Mouse (Mus musculus): ENCODE data around the gene Srprb.
A peak's percentile ranks its signal among the peaks of the same experiment; 100 is the strongest.

The Srprb gene

DNA sequence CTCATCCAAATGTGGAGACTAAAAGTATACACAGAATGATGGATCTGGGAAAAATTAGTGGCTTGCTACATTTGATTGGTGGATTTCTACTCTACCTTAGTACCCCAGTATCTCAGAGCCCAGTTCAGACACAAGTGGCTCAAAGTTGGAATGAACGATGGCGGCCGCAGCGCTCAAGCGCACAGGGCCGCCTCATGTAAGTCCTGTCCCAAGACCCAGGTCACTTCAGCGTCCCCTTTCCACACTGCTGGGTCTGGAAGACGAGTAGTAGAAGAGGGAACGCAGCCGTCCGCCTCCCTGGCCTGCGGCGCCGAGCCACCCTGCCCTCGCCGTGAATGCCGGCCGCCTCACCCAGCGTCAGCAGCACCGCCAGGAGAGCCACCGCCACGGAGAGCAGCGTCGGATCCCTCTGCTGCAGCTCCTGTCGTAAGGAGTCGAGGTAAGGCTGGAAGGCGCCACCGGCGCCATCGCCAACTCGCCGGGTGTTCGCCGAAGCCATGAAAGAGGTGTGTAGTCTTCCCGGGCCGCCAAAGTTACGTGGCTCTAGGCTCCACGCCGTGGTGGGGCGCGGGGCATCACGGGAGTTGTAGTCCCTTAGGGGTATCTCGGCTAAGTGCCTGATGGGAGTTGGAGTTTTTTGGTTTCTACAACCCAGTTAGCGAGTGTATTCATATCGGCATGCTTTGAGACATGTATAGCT is at the start of gene Srprb:
Srprb (minus strand) TSS at position 577 of the 700 bp plus-strand sequence.
- DNase-seq (ENCODE audit: low spot score) = peak; percentile 98

DNA sequence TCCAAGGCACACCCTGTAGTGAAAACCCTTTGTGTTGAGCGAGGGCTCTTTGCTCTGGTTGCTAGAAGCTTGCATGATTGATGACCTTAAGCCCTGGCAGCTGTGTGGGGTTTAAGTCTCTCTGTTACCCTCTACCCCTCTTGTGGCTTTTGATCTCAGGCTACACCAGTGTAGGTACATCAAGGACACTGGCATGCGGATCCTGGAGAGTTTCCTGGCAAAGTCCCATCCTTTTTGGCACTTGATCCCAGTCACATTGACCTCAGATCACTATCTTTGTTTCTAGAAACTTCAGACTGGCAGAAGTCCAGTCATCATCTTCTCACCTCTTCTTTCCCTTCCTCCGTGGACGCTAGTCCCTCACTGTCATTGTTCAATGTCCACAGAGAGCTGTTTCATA is 46.7 kb upstream of the Srprb start:
- DNase-seq (ENCODE audit: low spot score) = no peak

DNA sequence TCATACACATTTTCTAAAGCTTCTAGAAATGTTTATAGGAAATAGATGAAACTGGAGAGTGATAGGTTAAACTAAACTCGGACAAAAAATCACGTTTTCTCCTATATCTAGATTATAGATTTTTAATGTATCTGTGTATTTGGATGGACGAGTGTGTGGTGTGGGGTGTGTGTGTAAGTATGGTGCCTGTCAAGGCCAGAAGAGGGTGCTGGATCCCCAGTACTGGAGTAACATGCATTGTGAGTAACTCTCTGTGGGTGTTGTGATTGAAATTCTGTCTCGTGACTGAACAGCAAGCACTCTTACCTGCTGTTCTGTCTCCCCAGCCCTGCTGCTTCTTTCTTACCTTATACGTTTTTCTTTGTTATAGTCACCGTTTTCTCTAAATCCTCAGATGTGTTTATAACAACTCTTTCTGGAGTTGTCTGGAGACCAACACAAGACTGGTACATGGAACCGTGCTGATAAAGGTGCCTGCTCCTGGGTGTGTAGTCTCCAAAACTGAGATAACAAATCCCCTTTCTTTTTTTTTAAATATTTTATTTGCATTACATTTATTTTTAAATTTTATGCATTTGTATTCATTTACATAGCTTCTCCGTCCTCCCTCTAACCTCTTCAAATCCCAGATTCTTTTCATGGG is 44.7 kb upstream of the Srprb start:
- DNase-seq (ENCODE audit: low spot score) = no peak

DNA sequence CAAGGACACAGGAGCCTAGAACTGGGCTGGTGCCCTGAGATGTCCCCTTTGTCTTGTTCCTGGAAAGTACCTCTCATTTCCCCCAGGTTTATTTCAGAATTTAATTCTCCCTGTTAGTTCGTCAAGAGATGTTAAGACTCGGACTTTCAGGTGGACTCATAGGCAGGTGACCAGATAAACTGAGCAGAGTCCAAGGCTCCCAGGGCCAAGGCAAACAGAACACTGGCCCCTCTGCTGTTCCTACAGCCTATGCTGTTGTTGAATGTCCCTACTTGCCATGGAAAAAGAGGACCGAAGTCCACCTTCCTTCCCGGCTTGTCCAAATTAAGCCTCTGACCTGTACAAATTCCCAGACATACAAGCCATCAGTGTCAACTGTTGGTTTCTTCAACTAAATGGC is 41.7 kb upstream of the Srprb start:
- DNase-seq (ENCODE audit: low spot score) = no peak

- DNase-seq (ENCODE audit: low spot score) = no peak
These were observed 39.3 kb upstream of the Srprb start for GRCm38 (mm10) chr9:103241206-103241605.

DNA sequence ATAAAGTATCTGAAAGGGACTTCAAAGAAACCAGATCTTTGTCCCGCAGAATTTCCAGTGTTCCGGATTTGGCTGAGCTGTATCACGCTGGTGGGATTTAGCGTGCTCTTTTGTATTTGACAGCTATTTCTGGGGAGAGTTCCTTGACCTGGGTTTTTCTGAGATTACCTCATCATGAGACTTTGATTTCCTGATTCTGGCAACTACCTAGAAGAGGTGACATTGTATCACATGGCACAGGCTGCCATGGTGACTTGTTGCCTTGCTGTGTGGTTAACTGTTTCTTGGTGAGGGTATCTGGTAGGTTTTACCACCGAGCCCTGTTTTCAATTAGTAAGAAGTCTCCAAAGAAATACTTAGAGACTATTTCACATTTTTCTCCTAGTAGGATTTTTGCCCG is 37.5 kb upstream of the Srprb start:
- no peak for DNase-seq (ENCODE audit: low spot score)

GRCm38 (mm10) chr9:103234565-103235165 is 32.7 kb upstream of the Srprb start:
- no peak for DNase-seq (ENCODE audit: low spot score)

DNA sequence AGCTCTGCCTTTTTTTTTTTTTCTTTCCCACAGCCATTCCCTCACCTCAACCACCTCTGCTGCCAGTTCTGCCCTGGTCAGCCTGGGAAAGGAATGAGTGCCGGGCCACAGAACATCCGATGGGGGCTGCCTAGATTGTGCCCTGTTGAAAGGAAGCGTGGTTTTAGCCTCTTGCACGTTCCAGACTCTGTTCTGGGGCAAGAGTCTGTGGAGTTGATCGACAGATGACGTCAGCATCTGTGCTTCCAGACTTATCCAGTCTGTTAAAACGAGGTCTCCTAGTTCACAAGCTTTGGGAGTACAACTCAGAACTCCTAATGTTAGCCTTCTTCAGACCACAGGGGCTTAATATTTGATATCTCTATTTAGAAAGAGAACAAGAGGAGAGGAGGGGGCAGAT is 32.1 kb upstream of the Srprb start:
- no peak for DNase-seq (ENCODE audit: low spot score)

- no peak for DNase-seq (ENCODE audit: low spot score)
These were observed 31.1 kb upstream of the Srprb start for GRCm38 (mm10) chr9:103233006-103233395.

DNA sequence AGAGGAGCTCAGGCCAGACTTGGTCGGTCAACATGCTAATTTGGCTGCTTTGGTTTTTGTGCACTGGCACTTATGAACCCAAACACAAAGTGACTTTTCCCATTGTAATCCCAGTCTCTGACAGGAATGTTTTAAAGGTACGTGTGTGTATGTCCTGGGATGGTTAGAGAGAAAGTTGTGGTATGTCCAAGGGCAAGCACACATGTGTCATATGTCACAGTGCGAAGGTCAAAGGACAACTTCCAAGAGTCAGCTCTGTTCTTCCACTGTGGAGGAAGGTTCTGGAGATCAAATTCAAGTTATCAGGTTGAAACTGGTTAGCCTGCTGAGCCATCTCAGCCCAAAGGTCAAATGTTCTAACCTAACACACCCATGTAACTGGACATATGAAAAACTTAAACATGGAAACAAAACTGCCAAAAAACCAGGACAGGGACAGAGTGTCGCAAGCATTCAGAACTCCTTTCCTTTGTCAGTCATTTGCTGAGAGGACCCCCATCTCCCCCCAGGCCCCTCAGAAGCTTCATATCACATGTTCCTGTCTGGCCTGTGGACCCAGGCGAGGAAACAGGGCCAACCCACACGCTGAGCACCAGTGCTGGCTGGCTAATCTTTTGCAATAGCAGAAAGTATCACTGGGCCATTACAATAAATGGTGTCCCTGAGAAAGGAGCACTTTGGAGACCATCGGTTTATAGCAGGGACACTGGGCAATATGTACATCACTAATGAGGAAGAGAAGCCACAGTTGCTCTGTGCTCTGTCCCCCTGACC is 30.5 kb upstream of the Srprb start:
- DNase-seq (ENCODE audit: low spot score) = no peak

DNA sequence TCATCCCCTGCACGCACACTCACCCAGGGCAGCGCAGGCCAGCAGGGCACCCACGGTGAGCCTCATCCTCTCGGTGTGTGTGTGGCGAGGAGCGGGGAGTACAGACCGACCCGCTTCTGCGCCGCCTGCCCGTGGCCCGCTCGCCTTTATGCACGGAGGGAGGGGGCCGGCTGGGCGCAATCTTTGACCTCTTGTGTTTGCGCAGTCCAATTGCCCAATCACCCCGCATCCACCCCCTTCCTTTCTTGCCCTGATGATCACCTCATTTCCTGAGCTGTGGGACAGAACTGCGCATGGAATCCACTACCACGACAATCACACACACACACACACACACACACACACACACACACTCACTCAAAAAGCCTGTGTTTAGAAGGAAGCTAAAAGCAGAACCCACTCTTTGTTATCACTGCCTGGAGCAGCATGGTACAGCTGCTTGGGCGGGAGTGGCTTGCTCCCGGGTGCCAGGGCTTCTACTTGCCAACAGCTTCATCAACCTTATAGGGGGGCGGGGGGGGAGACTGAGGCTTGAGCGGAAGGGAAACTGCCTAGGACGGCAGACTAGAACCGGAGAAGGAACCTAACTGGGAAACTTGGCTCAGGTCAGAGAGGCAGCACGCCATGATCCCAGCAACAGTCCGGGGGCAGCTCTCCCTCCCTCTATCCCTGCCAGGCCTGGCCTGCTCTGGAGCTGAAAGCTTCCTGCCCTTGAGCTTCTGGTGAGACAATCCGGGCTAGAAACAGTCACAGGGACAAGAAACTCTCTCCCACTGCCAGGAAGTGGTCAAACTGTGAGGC is 28.4 kb upstream of the Srprb start, which contains the start of the genes Gm20425 and Trf:
Gm20425 (minus strand) TSS at position 157 of the 801 bp plus-strand sequence.
Trf (minus strand) TSS at position 294 of the 801 bp plus-strand sequence.
- peak; percentile 25 for DNase-seq (ENCODE audit: low spot score)

DNA sequence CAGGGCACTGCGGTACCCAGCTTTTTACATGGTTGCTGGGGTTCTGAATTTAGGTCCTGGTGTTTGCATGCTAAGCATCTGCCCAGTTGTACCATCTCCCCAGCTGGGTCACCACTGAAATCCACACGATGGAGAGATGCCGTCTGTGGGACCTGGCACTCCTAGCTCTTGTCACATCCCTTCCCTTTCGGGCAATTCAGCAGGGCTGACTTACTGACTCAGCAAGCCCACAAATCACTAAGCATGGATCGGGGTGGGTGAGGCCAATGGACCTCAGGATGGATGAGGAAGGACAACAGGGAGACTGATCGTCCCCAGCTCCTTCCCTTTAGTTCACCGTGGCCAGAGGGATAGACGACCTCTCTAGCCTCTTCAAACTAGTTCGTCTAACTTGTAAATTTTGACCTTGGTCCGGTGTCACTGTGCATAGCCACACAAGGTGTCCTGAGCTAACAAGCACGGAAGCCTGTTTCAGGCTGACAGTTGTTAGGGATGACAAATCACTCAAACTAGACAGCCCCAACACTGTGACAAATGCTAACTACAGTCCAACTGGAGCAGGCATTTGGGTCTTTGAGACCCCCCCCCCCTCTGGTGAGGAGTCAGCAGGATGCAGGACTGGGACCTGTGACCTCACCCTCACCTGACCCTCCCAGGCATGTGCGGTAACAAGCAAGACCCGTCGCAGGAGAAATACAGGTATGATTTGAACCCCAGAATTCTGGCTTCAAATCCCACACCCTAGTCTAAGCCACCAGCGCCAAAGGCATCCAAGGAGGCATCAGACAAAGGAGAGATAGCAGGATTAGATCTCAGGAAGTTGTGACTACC is 27.3 kb upstream of the Srprb start:
- no peak for DNase-seq (ENCODE audit: low spot score)

- no peak for DNase-seq (ENCODE audit: low spot score)
These were observed 26.6 kb upstream of the Srprb start for GRCm38 (mm10) chr9:103228370-103229003.

- no peak for DNase-seq (ENCODE audit: low spot score)
These were observed 25.8 kb upstream of the Srprb start for GRCm38 (mm10) chr9:103227760-103228159.

- DNase-seq (ENCODE audit: low spot score) = no peak
These were observed 24.9 kb upstream of the Srprb start for GRCm38 (mm10) chr9:103226806-103227205.

- peak; percentile 30 for DNase-seq (ENCODE audit: low spot score)
These were observed 23.5 kb upstream of the Srprb start for GRCm38 (mm10) chr9:103225464-103225863.

GRCm38 (mm10) chr9:103224721-103225120 is 22.8 kb upstream of the Srprb start:
- DNase-seq (ENCODE audit: low spot score) = no peak

GRCm38 (mm10) chr9:103214281-103214680 is 12.3 kb upstream of the Srprb start:
- DNase-seq (ENCODE audit: low spot score) = no peak

DNA sequence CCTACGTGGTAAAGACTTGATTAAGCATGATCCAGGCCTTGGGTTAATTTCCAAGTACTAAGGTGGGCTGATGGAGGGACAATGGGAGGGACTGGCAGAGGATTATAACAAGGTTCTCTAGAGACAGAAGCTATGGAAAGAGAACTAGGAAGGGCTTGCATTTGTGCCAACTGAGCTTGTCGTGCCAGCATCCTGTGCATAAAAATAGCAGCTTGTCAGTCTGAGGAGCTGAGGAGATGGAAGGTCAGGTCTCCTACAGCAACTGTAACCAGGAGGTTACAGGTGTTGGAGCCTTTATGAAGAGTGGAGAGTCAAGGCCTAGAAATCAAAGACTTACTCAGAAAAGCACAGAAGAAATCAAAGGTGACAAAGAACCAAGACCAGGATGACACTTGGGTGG is 11.7 kb upstream of the Srprb start:
- DNase-seq (ENCODE audit: low spot score) = no peak

Data from embryo, embryonic 10 days (tissue).